Mouse (Mus musculus) urinary bladder, postnatal 4 days (tissue): ENCODE results near the gene Borcs8.

Experiments used
- DNase-seq, 2 experiments: peaks; one replicate each; pipeline ENCODE4 v3.0.0; 2021 to 2022; ENCODE audit warnings: low spot score in 2 of 2

The Borcs8 gene

GRCm38 (mm10) chr8:70134086-70134485, 5.2 kb upstream of the Borcs8 start:
- DNase-seq: no peak

GRCm38 (mm10) chr8:70134931-70135330, 4.4 kb upstream of the Borcs8 start:
- no peak for DNase-seq

GRCm38 (mm10) chr8:70136591-70136990, 2.7 kb upstream of the Borcs8 start:
- DNase-seq: no peak

GRCm38 (mm10) chr8:70137890-70138289, 1.4 kb upstream of the Borcs8 start:
- no peak for DNase-seq

GRCm38 (mm10) chr8:70139981-70140380, 682 bp downstream of the Borcs8 start:
- no peak for DNase-seq

GRCm38 (mm10) chr8:70147678-70148607, 8.6 kb downstream of the Borcs8 start:
- no peak for DNase-seq

GRCm38 (mm10) chr8:70150158-70150557, 10.9 kb downstream of the Borcs8 start:
- no peak for DNase-seq

- DNase-seq: peak; percentile 63 to 76
Observed at GRCm38 (mm10) chr8:70152537-70153257, 13.4 kb downstream of the Borcs8 start.

GRCm38 (mm10) chr8:70157240-70157800, 18.0 kb downstream of the Borcs8 start:
- DNase-seq: no peak

- peak; percentile 71 for DNase-seq
Observed at GRCm38 (mm10) chr8:70158069-70158853, 19.0 kb downstream of the Borcs8 start.

GRCm38 (mm10) chr8:70159211-70159610, 19.9 kb downstream of the Borcs8 start:
- DNase-seq: no peak

GRCm38 (mm10) chr8:70160015-70160414, 20.7 kb downstream of the Borcs8 start:
- DNase-seq: no peak

- DNase-seq: no peak
Observed at GRCm38 (mm10) chr8:70163316-70163715, 24.0 kb downstream of the Borcs8 start.

- DNase-seq: peak; percentile 57 to 81
Observed at GRCm38 (mm10) chr8:70166504-70167110, 27.3 kb downstream of the Borcs8 start.

GRCm38 (mm10) chr8:70170116-70170515, 30.8 kb downstream of the Borcs8 start:
- DNase-seq: no peak

GRCm38 (mm10) chr8:70170748-70171147, 31.4 kb downstream of the Borcs8 start:
- no peak for DNase-seq

- DNase-seq: no peak
Observed at GRCm38 (mm10) chr8:70171240-70171639, 31.9 kb downstream of the Borcs8 start.

GRCm38 (mm10) chr8:70172043-70172681, 32.9 kb downstream of the Borcs8 start, which contains the start of gene Tmem161a:
Gene Tmem161a (plus strand): TSS chr8:70172356.
- DNase-seq: peak; percentile 85 to 91

- DNase-seq: no peak
Observed at GRCm38 (mm10) chr8:70173320-70173719, 34.0 kb downstream of the Borcs8 start.

GRCm38 (mm10) chr8:70174079-70174478, 34.8 kb downstream of the Borcs8 start:
- no peak for DNase-seq

- DNase-seq: no peak
Observed at GRCm38 (mm10) chr8:70178231-70178630, 38.9 kb downstream of the Borcs8 start.
